Mouse (Mus musculus) lung, postnatal 0 days (tissue): ENCODE measurements around the gene Cobll1.

Experiments used
- CTCF ChIP-seq: IDR thresholded peaks from 2 replicates; pipeline ENCODE4 v1.5.1; 2016; ENCODE audit warnings: antibody characterized with exemption, mild to moderate bottlenecking
- EP300 ChIP-seq: IDR thresholded peaks from 2 replicates; pipeline ENCODE4 v1.6.1; 2016; ENCODE audit warnings: antibody characterized with exemption, mild to moderate bottlenecking, control low read depth

GRCm38 (mm10) chr2:65266576-65267299 is 27.5 kb upstream of the Cobll1 start:
- TF ChIP-seq CTCF: no peak
- TF ChIP-seq EP300: no peak
